Mouse (Mus musculus) liver, embryonic 14.5 days (tissue): ENCODE measurements around the gene Tmem179b.

ENCODE experiments used
- CTCF ChIP-seq: IDR thresholded peaks from 2 replicates; pipeline ENCODE4 v1.5.1; 2016; ENCODE audit warnings: antibody characterized with exemption, low read depth, control low read depth
- EP300 ChIP-seq: IDR thresholded peaks from 2 replicates; pipeline ENCODE4 v1.6.1; 2016; ENCODE audit warnings: antibody characterized with exemption, low read depth

DNA sequence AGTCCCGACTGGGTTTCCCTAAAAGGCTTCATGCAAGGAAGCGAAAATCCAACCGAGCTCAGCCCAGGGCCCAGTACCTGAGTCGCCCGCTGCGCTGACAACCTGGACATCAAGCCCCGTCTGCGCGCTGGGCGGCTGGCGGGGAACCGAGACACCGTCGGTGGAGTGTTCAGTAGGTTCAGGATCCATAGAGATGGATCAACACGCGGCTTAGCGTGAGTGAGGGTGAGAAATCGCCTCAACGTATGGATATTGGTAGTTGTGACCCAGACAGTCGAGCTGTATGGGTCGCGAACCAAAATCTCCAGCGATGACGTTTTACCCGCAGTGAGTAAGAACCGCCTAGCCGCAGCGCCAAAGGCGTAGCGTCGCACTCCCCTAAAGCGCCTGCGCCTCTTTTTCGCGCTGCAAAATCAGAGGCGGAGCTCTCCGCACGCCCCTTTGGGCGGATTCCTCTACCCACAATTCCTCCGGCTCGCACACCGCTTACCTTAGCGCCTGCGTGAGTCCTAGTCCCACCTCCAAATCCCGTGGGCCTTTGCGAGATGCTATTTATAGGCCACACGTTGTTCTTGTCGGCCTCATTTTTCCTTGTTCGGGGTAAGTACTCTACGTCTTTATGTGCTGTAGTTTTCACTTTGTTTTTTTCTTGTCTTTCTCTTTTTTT lies 51.2 kb downstream of the Tmem179b start, which contains the start of gene Slc3a2:
- TF ChIP-seq CTCF (no peak; the same call in 1 of the 2 replicates), EP300 (peak; percentile 58)
